Mouse (Mus musculus) frontal cortex, postnatal 36 days (tissue): Measurements from ENCODE around the gene Ciart.
"Not testable (repeated sequence)": the region's sequence is repeated elsewhere in the genome, so short reads cannot be mapped to it uniquely, and the experiment has no call there.

Experiments used
- DNase-seq, 2 experiments: peaks; one replicate each; pipeline ENCODE4 v3.0.0; 2022; ENCODE audit warnings: low spot score in 2 of 2

The Ciart gene

DNA sequence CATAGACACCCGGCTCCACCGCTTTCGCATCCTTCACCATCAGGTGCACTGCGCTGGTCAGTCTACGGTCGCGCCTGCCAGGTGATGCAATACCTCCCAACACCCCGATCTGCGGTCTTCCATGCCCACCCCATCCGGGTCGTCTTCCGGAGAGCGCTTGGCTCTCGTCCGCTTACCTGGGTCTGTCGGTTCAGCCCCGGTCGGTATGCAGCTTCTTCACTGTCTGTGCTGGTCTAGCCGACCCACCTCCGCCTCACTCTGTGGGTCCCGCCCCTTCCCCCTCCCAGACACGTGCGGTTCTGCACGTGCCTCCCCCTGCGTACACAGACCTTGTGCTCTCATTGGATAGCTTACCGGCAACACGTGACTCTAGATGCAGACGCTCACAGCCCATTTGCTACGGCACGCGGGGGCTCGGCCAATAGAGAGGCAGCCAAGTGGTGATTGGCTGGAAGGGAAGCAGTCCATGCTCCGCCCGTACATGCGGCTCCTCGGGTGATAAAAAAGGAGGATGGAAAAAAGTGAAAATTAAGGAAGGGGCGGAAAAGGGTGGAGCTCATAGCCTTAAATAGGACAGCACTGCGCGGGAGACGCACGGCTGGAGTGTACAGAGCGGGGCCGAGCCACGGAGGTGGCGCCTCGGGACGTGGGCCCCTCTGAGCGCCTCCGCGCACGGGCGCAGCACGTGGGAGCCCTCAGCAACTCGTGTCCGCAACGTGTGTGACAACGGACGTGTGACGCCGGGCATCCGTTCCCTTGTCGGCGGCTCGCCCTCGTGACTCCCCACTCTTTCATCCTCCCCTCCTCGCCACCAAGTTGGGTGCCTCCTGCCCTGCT lies at the start of gene Ciart:
Gene Ciart (minus strand): TSS at position 273 of the 837 bp plus-strand sequence.
- DNase-seq, result peak; percentile 95 to 96

DNA sequence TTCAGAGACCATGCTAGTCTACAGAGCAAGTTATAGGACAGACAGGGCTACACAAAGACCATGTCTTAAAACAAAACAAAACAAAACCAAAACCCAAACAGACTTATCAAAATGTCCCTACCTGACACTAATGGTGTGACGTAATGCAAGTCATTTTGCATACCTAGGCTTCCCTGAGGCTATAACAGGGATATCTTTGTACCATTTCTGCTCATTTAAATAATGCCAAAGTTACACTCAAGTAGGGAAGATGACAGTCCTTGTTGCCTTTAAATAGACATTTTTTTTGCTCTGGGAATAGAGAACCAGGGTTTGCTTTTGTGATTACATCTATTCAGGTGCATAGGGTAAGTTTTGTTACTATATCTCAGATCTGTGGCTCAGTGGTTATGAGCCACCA lies 49.4 kb upstream of the Ciart start:
- no peak for DNase-seq

DNA sequence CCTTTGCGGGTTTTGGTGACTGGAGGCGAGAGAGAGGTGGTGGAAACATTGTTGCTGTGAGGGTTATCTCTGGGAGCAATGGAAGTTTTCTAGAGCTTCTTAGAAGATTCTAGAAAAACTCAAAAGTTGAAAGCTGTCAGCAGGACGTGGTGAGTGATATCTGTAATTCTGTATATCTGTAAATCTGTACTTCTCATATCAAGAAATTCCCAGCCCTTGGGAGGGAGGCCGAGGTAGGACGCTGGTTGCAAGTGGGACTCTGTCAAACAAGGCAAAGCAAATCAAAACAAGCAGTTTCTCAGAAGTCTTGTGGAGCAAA lies 48.4 kb upstream of the Ciart start:
- no peak for DNase-seq

DNA sequence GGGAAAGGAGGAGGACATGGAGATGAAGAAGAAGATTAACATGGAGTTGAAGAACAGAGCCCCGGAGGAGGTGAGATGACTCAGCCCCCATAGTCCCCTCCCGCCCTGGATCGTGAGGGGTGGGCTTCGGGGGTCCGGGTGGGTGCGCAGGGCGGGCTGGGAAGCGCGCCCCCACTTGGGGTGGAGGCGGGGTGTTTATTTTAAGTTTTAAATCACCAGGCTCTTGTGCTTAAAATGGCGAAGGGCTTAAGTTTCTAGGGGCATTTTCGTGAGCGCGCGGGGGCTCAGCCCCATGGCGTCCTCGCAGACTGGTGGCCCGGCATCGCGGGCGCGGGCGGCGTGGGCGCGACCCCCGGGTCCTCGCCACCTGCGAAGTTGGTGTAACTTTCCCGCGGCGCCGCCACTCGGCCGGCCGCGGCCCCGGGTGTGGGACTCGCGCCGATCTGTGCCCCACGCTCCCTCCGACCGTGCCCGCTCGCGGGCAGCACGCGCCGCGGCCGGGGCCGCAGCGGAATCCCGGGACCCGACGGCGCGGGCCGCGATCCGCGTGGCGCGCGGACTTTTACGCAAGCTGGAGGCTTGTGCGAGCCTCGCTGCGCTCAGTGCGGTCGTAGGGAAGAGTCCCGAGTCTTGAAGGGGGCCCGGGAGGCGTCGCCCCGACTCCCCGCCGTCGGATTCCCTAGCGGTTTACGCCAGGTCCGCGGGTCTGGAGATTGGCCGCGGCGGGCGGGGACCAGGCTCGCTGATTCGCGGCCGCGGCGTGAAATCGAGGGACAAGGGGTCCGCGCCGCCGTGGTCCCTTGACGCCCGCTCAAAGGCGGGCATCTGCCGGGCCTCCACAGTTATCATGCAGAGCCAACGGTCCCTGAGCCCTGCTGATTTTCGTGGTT lies 47.8 kb upstream of the Ciart start:
- DNase-seq, result peak; percentile 26 to 30

DNA sequence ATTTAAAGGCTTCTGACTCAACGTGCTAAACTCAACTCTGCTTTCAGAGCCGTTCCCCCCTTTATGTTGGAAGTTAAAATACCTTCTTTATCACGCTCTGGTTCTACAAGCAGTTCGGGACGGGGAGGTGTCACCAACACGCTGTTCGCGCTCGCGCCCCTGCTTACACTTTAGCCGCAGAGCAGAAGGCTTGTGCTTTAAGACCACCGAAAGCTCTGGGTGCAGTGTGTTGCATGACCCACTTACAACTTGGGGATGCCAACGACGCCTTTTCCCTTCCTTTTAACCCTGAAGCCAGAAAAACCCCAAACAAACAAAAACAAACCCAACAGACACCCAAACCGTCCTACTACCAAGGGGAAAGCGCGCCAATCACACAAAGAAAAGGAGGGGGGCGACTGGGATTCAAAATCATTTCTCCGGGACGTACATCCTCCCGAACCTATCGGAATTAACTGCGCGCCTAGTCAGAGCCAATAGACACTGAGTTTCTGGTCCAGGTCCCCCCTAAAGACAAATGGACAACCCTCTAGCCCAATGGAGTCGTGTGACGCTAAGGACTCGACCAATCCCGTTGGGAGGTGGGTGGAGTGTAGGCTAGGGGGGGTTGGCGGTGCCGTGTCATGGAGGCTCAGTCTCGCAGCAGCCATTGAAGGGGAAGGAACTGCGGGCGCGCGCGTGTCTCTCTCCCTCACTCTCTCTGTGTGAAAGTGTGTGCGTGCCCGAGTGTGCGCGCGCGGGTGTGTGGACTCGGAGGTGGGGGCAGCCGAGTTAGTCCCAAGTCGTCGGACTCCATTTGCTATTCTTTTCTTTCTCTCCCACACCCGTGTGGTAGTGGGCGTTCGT lies 46.8 kb upstream of the Ciart start, which contains the start of gene Anp32e:
Gene Anp32e (plus strand): TSS at position 589 of the 846 bp plus-strand sequence.
- DNase-seq, result peak; percentile 97 to 98

DNA sequence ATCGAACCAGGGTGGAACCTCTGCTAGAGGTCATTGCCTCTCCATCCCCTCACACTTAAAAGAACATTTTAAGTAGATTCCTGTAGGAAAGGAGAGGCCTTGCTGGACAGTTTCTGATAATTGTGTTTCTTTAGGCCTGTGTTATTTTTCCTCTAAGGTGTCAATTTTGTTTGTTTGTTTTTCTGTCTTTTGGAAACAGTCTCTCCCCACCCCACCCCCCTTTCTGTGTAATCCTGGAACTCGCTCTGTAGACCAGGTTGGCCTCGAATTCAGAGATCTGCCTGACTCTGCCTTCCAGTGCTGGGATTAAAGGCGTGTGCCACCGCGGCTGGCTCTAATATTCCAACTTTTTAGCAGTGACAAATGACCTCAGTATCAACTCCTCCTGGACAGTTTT lies 46.2 kb upstream of the Ciart start:
- DNase-seq, result no peak

DNA sequence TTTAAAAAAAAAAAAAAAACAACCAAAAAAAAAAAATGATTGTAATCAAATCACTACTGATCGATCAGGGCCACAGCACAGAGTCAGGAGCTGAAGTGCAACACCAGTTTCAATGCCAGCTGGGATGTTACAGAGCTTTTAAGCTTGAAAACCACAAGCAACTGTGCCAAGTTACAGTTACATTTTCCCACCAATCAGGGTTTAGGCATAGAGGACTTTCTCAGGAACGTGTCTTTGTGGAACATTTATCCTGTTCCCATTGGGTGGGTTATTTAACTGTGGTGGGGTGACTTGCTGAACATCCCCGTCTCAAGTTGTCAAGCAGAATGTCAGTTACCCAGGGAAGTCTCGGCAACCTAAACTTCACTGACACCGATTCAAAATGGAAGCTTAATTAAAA lies 43.0 kb upstream of the Ciart start:
- DNase-seq, result no peak

DNA sequence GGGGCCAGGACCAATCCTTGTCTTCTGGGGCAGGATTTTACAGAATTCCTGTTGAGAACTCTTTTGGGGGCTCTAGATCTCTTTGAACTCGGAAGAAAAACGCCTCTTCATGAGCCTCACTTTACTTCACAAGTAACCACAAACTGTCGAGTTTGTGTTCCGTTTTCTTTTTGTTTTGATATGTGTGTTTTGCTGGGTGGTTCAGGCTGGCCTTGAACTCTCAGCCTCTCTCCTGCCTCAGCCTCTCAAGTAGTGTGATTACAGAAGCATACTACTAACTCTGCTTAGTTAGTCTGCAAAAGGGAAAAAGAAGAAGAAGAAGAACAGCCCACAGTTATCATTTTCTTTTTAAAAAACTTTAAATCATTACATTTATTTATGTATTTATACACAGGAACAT lies 42.1 kb upstream of the Ciart start:
- DNase-seq, result no peak

DNA sequence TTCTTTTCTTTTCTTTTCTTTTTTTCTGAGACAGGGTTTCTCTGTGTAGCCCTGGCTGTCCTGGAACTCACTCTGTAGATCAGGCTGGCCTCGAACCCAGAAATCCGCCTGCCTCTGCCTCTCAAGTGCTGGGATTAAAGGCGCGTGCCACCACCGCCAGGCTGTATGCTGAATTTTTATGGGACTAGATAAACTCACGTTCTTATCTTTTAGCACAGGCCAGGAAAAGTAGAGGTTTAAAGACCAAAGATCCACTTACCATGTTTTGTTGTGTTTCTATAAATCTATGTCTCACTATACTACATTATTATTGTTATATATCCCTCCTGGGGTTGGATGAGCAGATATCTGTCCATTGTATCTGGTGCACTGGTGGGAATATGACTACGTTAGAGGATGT lies 41.4 kb upstream of the Ciart start:
- not testable (repeated sequence) for DNase-seq

DNA sequence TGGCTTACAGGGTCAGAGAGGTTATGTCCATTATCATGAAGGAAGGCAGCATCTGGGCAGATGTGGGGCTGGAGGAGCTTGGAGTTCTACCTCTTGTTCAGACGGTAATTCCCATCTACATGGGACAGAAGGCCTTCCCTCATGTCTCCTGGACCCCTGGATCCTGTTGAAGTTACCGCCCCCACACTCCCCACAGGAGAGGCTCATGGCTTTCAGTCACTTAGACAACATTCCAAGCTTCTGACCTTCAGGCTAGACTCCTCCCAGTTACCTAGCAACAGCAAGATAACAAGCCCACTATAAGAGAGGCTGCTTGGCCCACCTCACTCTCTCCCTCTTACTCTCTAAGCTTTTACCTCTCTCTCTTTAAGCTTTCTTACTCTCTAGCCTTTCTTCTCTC lies 38.5 kb upstream of the Ciart start:
- DNase-seq, result not testable (repeated sequence)

DNA sequence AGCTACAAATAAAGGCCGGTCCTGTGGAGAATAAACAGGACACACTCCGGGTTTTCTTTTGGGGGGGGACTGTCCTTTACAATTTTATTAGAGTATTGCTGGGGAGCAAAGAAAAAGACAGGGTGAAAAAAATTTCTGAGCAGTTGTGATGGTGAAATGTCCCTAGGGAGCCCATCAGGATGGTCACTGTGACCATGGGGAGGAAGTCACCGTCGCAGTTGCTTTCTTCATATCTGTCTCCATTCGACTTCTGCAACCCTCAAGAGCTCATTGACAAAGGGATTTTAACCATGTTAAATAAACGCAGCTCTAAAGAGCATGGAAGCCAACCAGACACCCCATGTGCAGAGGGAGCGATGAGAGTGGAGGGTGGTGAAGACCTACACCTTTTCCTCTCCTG lies 34.7 kb upstream of the Ciart start:
- DNase-seq, result no peak

DNA sequence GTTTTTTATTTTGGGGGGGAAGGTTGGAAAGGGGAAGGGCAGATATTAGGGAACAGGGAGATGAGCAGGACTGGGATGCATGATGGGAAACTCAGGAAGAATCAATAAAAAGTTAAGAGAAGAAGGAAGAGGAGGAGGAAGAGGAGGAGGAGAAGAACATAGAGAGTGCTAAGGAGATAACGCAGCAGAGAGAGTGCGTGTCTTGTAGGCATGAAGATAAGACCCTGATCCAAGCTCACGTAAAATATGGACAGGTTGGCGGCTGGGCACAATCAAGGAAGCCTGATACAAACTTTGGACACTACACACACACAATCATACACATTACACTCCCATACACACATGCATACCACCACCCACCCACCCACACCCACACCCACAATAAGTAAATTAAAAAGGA lies 32.7 kb upstream of the Ciart start:
- DNase-seq, result no peak

DNA sequence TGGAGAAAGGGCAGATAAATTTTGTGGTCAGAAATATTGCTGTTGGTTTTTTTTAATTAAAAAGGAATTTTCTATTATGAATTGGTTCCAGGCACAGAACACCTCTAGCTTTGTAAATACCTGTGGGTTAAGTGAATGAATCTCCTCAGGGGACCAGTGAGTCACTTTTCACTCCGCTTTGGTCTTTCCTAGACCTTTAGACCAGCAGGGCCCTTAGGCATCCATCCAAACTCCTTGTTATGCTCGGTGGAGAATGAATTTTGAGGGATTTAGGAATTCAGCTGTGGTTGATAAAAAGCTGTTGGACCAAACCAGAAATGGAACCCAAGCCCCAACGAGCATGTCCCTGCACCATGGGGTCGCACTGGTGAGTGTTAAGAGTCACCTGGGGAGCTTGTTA lies 25.6 kb upstream of the Ciart start:
- DNase-seq, result no peak

DNA sequence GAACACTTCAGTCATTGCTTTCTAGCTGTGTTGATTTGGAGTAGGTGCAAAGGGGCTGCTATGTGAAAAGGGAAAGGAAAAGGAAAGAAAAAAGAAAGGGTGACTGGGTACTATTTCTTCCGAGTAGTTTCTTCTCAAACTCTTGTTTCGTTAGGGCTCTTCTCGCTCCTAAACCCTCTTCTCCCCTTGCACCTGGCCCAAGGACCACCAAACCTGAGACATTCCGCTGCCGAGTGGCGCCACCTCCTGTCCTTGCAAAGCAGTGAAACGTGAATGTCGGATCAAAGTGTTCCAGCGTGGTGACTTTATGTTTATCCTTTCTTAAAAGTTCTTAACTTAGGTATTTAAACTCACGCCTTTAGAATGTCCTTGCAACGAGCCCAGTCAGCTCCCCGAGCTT lies 24.8 kb upstream of the Ciart start:
- DNase-seq, result no peak

DNA sequence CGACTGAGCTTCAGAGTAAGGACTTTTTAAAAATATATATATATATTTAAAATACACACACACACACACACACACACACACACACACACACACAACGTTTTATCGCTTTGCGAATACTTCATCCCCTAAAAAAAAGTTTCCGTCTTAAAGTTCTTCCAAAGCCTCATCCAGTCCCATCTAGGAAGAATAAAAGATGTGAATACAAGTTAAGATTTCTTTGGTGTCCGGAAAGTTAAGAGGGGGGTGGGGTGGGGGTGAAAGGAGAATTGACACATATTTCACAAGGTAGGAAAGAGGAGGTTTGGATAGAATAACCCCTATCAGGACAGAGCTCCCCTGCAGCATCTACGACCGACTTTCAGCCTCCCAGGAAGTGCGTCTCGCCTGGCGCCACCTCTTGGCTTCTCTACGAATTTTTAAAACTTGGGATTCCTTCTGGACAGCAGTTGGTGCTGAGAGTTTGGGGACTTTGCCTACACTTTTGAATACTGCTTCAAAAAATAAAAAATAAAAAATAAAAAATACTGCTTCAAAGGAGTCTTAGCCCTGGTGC lies 24.0 kb upstream of the Ciart start:
- DNase-seq, result no peak

DNA sequence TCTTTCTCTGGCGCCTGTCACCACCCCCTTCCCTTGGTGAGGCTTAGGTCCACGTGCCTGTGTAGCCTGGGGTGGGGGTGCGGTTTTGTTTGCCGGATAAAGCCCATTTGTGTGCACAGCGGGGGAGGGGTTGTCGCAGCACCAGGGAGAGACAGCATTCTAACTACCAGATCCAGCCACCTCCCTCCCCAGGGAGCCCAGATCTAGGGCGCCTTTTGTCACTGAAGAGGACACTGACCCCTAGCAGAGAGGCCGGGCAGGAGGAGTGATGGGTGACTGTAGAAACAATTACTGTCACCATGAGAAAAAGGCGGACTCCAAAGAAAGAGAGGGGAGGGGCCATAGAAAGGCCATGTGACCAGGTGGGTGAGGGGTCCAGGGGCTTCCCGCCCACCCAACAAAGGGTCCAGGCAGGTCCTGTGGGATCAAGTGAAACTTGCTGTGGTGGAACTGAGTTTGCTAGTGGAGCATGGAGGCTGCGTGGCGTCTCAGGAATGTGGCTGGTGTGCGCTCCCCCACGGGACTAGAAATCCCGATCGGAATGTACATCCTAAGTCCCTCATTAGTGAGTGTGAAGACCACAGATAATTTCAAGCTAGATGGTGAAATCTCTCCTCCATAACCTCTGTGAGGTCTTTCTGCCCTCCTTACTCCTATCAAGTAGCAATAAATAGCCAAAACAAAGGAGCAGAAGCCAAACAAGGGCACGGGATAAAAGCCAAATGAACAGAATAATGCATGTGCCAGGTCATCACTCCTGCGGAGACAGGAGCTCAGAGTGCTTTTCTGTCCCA lies 23.3 kb upstream of the Ciart start:
- DNase-seq, result no peak

DNA sequence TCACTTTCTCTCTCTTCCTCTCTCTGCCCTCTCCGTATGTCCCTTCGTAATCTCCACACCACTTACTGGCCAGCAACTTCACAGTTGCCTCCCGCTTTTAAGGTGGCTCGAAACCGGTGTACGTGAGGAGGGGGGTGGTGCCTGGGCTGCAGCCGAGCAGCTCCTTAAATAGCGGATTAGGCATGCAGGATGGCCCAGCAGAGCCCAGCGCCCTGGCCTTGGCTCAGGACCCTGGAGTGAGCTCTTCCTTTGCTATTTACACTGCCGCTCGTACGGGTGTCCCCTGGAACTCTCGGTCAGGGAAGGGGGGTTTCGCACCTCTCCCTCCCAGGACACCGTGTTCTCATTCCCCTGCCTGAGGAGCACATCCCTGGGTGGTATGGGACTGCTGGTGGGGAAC lies 22.5 kb upstream of the Ciart start, which contains the start of gene Car14:
Gene Car14 (minus strand): TSS at position 124 of the 400 bp plus-strand sequence.
- DNase-seq, result no peak

DNA sequence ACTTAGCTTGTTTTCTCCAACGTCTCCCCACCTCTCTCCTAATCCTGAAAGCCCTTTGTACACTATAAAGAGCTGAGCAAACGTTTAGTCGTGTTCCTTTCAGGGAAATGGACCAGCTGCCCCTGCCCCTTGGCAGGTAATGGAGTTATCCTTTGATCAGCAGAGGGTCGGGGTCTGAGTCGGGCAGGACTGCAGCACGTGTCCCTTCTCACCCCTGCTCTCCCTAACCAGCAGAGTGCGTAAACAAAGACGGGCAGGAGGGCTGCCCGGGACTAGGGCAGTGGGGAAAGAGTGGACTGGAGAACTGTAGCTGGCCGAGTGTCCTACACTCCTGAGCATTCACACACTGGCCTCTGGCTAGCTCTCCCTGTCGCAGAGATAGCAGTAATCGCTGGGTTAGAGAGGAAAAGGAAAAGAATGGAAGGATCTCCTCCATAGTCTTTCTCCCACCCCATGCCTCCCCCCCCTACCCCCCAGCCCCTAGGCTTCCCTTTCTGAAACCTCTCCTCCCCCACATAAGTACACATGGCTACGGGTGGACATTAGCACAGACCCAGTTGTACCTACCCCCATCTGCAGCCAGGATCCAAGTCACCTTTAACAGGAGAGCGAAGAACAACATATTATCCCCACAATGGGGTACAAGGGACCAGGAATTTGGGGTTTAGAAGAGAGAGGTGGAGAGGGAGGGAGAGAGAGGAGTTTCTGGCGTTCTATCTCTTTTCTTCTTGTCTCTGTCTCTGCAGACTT lies 21.9 kb upstream of the Ciart start:
- no peak for DNase-seq

DNA sequence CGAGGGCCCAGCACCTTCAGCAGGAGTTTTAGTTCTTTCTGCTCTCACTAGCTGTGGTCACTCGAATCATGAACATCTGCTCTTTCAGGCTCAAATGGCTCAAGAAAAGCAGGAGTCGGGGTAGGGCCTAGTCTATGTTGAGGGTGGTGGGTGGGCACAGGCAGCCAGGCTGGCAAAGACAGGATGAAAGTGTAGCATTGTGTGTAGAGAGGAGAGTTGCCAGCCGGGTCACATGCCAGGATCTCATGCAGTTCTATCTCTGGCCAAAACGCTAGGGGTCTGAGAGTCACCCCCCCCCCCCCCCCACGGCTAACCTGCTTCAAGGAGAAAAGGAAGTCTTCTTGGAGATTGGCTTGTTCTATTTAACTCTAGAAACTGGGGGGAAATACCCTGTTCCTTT lies 20.6 kb upstream of the Ciart start:
- no peak for DNase-seq

DNA sequence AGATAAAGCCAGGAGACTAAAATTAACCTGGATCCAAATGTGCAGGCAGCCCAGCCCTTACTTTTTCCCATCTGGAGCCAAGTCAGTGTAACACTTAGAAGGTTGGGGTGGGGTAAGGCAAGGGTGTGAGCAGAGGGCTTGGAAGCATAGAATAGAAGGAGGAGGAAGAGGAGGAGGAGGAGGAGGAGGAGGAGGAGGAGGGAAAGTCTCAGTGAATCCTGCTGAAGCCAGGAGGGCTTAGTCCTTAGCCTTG lies 20.2 kb upstream of the Ciart start:
- DNase-seq, result no peak
